Mouse (Mus musculus) layer of hippocampus, adult 9-10 months (tissue): ENCODE results near the gene Rad9b.

Source experiments
- DNase-seq: peaks from one replicate; pipeline ENCODE4 v3.0.0; 2022; ENCODE audit warnings: low spot score

Rad9b gene

GRCm38 (mm10) chr5:122353807-122354491 lies at the start of gene Rad9b, which contains the start of gene Vps29:
Gene Rad9b, minus strand, starts transcription at chr5:122354233.
Gene Vps29, plus strand, starts transcription at chr5:122354369.
- peak; percentile 90 for DNase-seq

GRCm38 (mm10) chr5:122403362-122403761 lies 49.3 kb upstream of the Rad9b start:
- DNase-seq = no peak

- no peak for DNase-seq
Observed at GRCm38 (mm10) chr5:122402772-122403171, 48.7 kb upstream of the Rad9b start.

GRCm38 (mm10) chr5:122402160-122402559 lies 48.1 kb upstream of the Rad9b start:
- no peak for DNase-seq

DNA sequence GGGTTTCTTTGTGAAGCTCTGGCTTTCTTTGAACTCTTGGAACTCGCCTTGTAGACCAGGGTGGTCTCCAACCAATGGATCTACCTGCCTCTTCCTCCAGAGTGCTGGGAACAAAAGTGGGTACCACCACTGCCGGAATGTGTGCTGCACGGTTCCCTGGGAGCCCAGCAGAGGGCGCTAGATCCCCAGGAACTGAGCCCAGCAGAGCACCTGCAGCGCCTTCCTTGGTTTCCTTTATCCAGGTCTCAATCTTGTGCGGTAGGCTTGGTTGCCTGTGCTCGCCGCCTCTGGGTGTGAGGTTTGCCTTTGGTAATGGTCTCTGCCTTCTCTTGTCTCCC lies 47.2 kb upstream of the Rad9b start:
- DNase-seq = no peak

- no peak for DNase-seq
Observed at GRCm38 (mm10) chr5:122400628-122401302, 46.7 kb upstream of the Rad9b start.

DNA sequence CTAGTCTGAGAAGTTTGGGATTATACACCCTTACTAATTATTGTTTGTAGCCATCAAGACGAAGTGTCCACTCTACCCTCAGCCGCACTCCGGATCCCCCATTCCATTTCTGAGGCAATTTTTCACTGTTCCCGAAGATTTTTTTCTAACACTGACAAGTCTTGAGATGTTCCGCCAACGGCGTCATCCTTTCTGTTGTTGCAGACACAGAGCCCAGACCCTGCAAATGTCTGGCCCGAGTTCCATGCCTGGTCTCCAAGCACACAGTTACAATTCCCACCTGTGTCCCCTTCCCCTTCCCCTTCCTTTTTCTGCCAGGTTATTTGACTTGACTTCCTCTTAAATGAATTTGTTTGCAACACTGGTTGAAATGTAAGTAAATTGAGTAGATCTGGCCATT lies 45.8 kb upstream of the Rad9b start:
- no peak for DNase-seq

DNA sequence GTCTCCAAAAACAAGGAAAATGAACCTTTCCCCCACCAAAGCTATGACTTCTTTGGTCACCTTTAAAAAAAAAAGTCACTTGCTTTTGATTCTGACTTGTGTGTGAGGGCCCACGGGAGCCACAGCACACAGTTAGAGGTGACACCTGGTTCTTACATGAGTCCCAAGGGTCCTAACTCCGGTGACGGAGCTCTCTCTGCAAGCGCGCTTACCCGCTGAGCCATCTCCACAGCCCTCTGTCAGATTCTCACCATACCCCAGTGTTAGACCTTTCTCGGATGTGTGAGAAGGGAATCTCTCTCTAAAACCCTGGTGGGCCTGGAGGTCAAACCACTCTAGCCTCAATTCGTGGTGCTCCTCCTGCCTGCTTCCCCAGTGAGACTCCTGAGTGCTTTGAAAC lies 43.5 kb upstream of the Rad9b start:
- no peak for DNase-seq

DNA sequence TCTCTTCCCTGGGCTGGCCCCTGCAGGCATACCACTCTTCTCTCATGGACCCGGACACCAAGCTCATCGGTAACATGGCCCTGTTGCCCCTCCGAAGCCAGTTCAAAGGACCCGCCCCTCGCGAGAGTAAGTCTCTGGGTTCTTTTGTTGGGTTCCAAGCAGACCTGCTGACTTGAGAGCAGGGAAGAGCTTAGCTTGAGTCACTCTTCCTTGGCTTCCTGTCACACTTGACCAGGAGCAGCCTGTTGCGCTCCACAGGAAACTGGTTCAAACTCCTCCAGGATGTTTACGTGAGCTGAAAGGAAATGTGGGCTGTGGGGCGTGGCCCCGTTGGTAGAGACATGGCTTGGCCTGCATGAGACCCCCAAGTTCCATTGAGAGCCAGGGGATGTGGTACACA lies 42.8 kb upstream of the Rad9b start:
- no peak for DNase-seq

DNA sequence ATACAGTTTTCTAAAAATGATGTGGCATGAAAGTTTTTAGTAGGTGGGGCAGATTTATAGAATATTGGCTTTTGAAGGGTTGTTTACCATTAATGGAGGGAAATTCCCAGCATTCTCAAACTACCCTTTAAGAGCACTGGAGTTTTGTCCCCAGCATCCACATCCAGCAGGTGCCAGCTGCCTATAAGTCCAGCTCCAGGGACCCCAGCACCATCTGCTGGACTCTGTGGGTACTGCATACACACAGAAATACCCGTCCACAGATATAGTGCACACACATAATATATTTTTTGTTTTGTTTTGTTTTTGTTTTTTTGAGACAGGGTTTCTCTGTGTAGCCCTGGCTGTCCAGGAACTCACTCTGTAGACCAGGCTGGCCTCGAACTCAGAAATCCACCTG lies 39.9 kb upstream of the Rad9b start:
- no peak for DNase-seq

DNA sequence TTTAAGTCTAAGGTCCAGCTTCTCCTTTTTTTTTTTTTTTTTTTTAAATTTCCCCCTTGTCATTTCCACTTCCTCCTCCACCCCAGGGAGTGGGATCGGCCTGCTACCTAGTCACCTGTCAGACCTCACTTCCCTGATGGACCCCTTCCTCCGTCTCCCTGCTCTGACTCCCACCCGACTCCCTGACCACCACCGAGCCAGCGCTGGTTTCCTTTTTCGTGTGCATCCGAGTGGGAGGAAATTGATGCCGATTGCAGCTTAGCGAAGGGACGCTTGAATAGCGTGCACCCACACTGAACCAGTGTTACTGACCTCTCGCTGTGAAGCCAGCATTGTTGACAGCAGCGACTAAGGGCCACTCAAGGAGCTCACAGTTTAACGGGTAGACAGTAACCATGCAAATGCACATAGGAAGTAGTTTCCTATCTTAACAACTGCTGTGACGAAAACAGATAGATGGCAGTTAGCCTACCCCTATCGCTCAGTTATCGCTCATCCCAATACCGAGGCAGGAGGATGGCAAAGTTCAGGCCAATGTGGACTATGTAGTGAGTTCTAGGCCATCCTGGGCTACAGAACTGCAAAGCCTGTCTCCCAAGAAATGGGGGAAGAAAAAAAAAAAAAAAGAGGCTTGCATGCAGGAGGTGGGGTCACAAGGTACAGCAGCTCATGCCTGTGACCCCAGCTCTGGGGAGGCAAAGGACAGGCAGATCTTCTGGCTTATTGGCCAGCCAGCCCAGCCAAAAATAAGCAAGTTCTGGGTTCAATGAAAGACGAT lies 38.4 kb upstream of the Rad9b start:
- no peak for DNase-seq

DNA sequence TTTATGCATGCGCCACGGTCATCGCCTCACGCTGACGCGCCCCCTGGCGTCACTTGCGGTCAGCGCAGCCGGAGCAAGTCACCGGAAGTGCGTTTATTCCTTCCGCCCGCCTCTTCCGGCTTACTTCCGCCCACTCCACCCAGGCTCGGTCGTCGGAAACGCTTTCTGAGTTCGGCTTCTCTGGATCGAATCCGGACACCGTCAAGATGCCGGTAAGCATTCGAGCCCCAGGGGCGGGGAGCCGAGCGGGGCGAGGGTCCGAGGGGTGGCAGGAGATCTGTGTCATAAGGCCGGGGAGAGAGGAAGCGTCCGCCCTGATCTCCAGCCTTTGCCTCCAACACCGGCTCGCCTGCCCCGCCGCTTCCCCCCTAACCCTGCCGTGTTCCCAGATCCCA lies 37.8 kb upstream of the Rad9b start, which contains the start of gene Arpc3:
Gene Arpc3, plus strand, starts transcription at position 93 of the 395 bp plus-strand sequence.
- peak; percentile 69 for DNase-seq

DNA sequence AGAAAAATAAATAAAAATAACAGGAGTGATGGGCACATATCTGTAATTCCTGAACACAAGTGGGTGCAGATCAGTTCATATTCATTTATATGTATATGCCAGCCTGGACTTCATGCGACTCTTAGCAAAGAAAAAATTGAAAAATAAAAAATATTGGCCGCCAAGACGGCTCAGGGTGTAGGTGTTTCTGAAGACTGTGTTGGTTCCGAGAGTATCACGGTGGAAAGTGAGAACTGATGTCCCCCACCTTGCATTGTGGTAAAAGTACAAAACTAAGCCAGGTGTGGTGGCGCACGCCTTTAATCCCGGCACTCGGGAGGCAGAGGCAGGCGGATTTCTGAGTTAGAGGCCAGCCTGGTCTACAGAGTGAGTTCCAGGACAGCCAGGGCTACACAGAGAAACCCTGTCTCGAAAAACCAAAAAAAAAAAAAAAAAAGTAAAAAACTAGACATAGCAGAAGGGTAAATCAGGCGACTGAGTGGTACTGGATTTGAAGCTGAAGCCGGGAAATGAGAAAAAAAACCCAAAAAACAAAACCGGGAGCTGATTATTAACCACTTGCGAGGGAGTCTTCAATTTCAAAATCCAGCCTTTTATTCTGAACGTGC lies 37.2 kb upstream of the Rad9b start:
- DNase-seq = no peak

- DNase-seq = no peak
Observed at GRCm38 (mm10) chr5:122390671-122391070, 36.6 kb upstream of the Rad9b start.

- no peak for DNase-seq
Observed at GRCm38 (mm10) chr5:122390006-122390405, 36.0 kb upstream of the Rad9b start.

- DNase-seq = peak; percentile 83
Observed at GRCm38 (mm10) chr5:122379374-122380155, 25.5 kb upstream of the Rad9b start.

DNA sequence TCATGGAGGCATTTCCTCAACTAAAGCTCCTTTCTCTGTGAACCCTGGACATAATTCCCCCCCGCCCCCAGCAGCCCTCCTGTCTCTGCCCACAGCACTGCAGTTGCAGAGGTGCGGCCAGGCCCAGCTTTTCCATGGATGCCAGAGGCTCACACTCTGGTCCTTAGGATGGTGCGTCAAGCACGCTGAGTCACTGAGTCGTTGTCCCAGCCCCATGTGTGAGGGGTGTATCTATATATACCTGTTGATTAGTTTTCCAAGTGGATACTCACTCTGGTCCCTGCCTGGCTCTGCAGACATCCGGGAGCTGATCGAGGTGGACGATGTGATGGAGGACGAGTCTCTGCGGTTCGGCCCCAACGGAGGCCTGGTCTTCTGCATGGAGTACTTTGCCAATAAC lies 24.1 kb upstream of the Rad9b start:
- DNase-seq = no peak

GRCm38 (mm10) chr5:122377101-122377833 lies 23.2 kb upstream of the Rad9b start:
- no peak for DNase-seq

- DNase-seq = no peak
Observed at GRCm38 (mm10) chr5:122372878-122373277, 18.8 kb upstream of the Rad9b start.

- DNase-seq = peak; percentile 99
Observed at GRCm38 (mm10) chr5:122372192-122372769, 18.2 kb upstream of the Rad9b start, which contains the start of gene Fam216a. Gene Fam216a, minus strand, starts transcription at chr5:122372364.
